Mouse (Mus musculus) heart, postnatal 0 days (tissue): ENCODE results near the gene Mymk. TPM values are rescaled to one million over a fixed set of nuclear protein-coding genes. Genes with fewer than 3 reads are reported as not detected.

Experiments used
- ATAC-seq: fragments of 200-750 bp; cut with Nextera tagmentation; 2 replicates; pipeline ENCODE4 v1.8.0; 2017; ENCODE audit warnings: low read depth, moderate number of reproducible peaks, moderate library complexity; ENCODE audit not compliant: insufficient read depth
- DNase-seq: peaks from one replicate; pipeline ENCODE4 v3.0.0-alpha.2; 2016; ENCODE audit warnings: low spot score
- H3K27ac ChIP-seq: fragments of 300-500 bp; sonication (generic); 2 replicates; pipeline ENCODE4 v1.5.1; 2014; ENCODE audit warnings: low read depth, mild to moderate bottlenecking
- H3K27me3 ChIP-seq: fragments of 300-500 bp; sonication (generic); 2 replicates; pipeline ENCODE4 v1.6.1; 2014; ENCODE audit warnings: low read length, mixed read lengths; ENCODE audit not compliant: control insufficient read depth, insufficient read depth
- H3K36me3 ChIP-seq: fragments of 300-500 bp; sonication (generic); replicated peaks from 2 replicates; pipeline ENCODE4 v1.6.1; 2014; ENCODE audit warnings: low read length, mixed read lengths; ENCODE audit not compliant: control insufficient read depth, insufficient read depth
- H3K4me1 ChIP-seq: fragments of 300-500 bp; sonication (generic); 2 replicates; pipeline ENCODE4 v1.6.1; 2014; ENCODE audit warnings: antibody characterized with exemption; ENCODE audit not compliant: control insufficient read depth, insufficient read depth
- H3K4me2 ChIP-seq: fragments of 300-500 bp; sonication (generic); 2 replicates; pipeline ENCODE4 v1.6.1; 2014; ENCODE audit warnings: low read depth, mild to moderate bottlenecking, low read length, moderate library complexity
- H3K4me3 ChIP-seq: fragments of 300-500 bp; sonication (generic); 2 replicates; pipeline ENCODE4 v1.5.1; 2014; ENCODE audit warnings: low read depth, low read length
- H3K9ac ChIP-seq: fragments of 300-500 bp; sonication (generic); replicated peaks from 2 replicates; pipeline ENCODE4 v1.6.1; 2014; ENCODE audit warnings: low read depth, low read length, mixed read lengths
- H3K9me3 ChIP-seq: fragments of 300-500 bp; sonication (generic); replicated peaks from 2 replicates; pipeline ENCODE4 v1.6.1; 2016; ENCODE audit warnings: low read length; ENCODE audit not compliant: control insufficient read depth
- CTCF ChIP-seq: IDR thresholded peaks from 2 replicates; pipeline ENCODE4 v1.5.1; 2016; ENCODE audit warnings: antibody characterized with exemption, control low read depth, low read depth
- EP300 ChIP-seq: IDR thresholded peaks from 2 replicates; pipeline ENCODE4 v1.6.1; 2016; ENCODE audit warnings: antibody characterized with exemption, low read depth
- WGBS: fragments of 180-500 bp; shearing (Covaris S2); extraction: QIAGEN DNeasy Blood & Tissue Kit; methylation state at CpG from one replicate; pipeline ENCODE4 v1.1.7; 2014; 5-methylcytosine and 5-hydroxymethylcytosine counted together
- polyA plus RNA-seq: library from polyadenylated mRNA; unstranded; fragments of >200 nt; fragmentation: Nextera tagmentation; extraction: Ambion mirVana; gene quantifications from 2 replicates; pipeline ENCODE4 v1.2.1, GENCODE M21; 2015
- total RNA-seq: library from RNA; depleted of rRNA; stranded (reverse); fragments of >200 nt; gene quantifications from 2 replicates; pipeline ENCODE4 v1.2.3, GENCODE M21; 2014; ENCODE audit warnings: low replicate concordance

Gene Mymk
- total and polyA plus RNA-seq, 2 experiments from 2014 or later: 0.08 TPM; not detected in 1

DNA sequence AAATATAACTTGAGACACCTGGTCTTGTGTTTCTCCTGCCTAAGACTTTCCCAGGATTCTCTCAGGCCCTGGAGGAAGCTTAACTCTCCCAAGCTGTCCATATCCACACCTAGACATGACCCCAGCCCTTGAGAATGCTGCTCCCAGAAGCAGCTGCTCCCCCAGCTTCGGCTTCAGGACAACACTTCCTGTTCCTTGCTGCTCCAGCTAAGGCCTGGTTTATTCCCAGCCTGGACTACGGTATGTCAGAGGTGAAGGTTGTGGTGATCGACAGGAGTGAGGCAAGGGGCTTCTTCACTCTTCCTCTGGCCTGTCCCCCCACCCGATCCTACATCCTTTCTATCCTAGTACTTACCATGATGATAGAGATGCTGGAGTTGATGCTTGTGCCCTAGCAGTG, 1.4 kb upstream of the Mymk start:
- Histone ChIP-seq H3K9me3 (no peaks in the 10 kb centered on the region), H3K4me3 (no peak overlapping the region), H3K27me3 (no peaks in the 10 kb centered on the region), H3K9ac (no peak overlapping the region), H3K27ac (no peak overlapping the region), H3K4me2 (no peak overlapping the region), H3K4me1 (peaks cover 32% of the 10 kb centered on the region), H3K36me3 (no peaks in the 10 kb centered on the region)
- no peak for DNase-seq
- WGBS: 74% methylated on average over 4 of the region's 4 CpGs
- no peak for ATAC-seq
- TF ChIP-seq CTCF (no peak), EP300 (no peak)

DNA sequence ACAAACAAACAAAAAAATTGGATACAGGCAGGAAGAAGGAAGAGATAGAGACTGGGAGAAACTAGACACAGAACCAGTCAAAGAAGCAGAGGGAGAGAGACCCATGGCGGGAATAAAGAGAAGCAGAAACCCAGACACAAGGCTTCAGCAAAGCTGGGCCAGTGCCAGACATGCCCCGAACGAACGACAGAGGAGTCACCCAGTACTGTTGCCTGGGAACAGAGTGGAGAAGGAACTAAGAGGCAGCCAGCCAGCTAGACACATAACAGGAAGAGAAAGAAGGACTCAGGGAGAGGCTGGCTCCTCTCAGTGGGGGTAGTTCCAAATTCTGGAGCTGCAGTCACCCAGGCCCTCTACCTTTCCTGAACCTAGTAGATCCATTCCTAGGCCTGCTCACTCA, 842 bp downstream of the Mymk start:
- DNase-seq (peak; percentile 86), ATAC-seq (peak; percentile 67; the same call in 1 of the 2 replicates)
- no peak overlapping the region for H3K27ac ChIP-seq
- no peaks in the 10 kb centered on the region for H3K27me3 ChIP-seq
- no peak overlapping the region for H3K9ac ChIP-seq
- 3% methylated on average over 4 of the region's 4 CpGs for WGBS
- TF ChIP-seq EP300: no peak
- no peak for TF ChIP-seq CTCF
- peaks cover 20% of the 10 kb centered on the region for H3K4me1 ChIP-seq
- H3K36me3 ChIP-seq: no peaks in the 10 kb centered on the region
- no peak overlapping the region for H3K4me2 ChIP-seq
- H3K4me3 ChIP-seq: no peak overlapping the region
- H3K9me3 ChIP-seq: no peaks in the 10 kb centered on the region

DNA sequence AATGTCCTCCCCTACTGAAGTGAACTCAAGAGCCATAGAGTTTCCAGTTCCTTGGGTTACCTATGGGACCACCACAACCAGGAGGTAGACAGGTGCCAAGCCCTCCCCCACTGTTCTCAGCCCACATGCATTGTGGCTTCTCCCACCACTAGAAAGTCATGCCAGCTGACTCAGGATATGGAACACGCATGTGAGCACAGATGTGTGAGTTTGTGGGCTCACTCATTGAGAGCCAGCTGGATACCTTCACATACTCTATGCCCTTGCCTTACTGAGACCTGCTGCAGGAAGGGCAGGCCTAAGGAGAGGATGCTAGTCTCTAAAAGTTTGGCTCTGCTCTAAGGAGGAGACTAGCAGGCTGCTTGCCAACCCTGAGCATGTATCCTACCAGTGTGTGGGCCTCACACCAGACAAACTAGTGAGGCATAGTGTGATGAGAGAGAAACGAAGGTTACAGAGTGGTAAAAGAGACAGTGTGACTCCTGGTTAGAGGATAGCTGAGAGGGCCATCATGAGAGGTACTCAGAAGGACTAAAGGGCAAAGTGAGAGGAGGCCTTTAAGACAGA, 1.6 kb downstream of the Mymk start:
- no peak for ATAC-seq

DNA sequence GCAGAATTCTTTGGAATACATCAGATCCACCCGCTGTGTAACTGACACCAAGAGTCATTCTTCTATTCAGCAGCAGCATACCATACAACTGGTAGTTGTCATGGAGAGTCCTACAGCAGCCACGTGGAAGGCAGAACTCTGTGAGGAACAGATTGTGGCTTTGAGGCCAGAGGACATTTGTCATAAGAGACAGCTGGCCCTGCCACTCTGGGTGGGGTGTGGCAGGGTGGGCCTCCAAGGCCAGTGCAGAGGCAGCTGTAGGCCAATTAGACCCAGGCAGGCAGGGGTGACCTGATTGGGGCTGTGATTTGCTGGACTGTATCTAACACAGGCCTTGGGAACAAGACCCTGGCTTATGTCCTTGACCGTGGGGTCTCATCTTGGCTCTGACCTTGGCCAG, 2.3 kb downstream of the Mymk start:
- Histone ChIP-seq H3K27me3 (no peaks in the 10 kb centered on the region), H3K27ac (no peak overlapping the region), H3K4me1 (peaks cover 17% of the 10 kb centered on the region), H3K4me3 (no peak overlapping the region), H3K9me3 (no peaks in the 10 kb centered on the region), H3K9ac (no peak overlapping the region), H3K36me3 (no peaks in the 10 kb centered on the region), H3K4me2 (no peak overlapping the region)
- 59% methylated on average over 3 of the region's 3 CpGs for WGBS
- TF ChIP-seq EP300: no peak
- no peak for TF ChIP-seq CTCF
- no peak for ATAC-seq
- DNase-seq: no peak

More for the DNA sequence above, 1.6 kb downstream of the Mymk start:
- H3K36me3 ChIP-seq: no peaks in the 10 kb centered on the region
- no peak for DNase-seq
- no peaks in the 10 kb centered on the region for H3K9me3 ChIP-seq
- no peaks in the 10 kb centered on the region for H3K27me3 ChIP-seq
- 82% methylated on average over 2 of the region's 2 CpGs for WGBS
- no peak overlapping the region for H3K27ac ChIP-seq
- H3K4me3 ChIP-seq: no peak overlapping the region
- no peak overlapping the region for H3K4me2 ChIP-seq
- TF ChIP-seq EP300: no peak
- no peak for TF ChIP-seq CTCF
- H3K4me1 ChIP-seq: peaks cover 17% of the 10 kb centered on the region
- H3K9ac ChIP-seq: no peak overlapping the region

GRCm38 (mm10) chr2:27067996-27068395, 4.0 kb downstream of the Mymk start:
- Histone ChIP-seq H3K27me3 (no peaks in the 10 kb centered on the region), H3K36me3 (no peaks in the 10 kb centered on the region), H3K9ac (no peak overlapping the region), H3K4me1 (peaks cover 17% of the 10 kb centered on the region), H3K4me2 (no peak overlapping the region), H3K27ac (no peak overlapping the region), H3K4me3 (no peak overlapping the region), H3K9me3 (no peaks in the 10 kb centered on the region)
- ATAC-seq (no peak), DNase-seq (no peak)
- 53% methylated on average over 2 of the region's 2 CpGs for WGBS
- TF ChIP-seq EP300 (no peak), CTCF (no peak)

- H3K4me3 ChIP-seq: no peak overlapping the region
- no peaks in the 10 kb centered on the region for H3K36me3 ChIP-seq
- DNase-seq (no peak), ATAC-seq (no peak)
- no peak overlapping the region for H3K27ac ChIP-seq
- H3K4me1 ChIP-seq: peaks cover 17% of the 10 kb centered on the region
- no peak overlapping the region for H3K4me2 ChIP-seq
- 85% methylated on average over 2 of the region's 2 CpGs for WGBS
- no peaks in the 10 kb centered on the region for H3K9me3 ChIP-seq
- no peak overlapping the region for H3K9ac ChIP-seq
- TF ChIP-seq EP300 (no peak), CTCF (no peak)
- H3K27me3 ChIP-seq: no peaks in the 10 kb centered on the region
Observed at GRCm38 (mm10) chr2:27067124-27067523, 4.9 kb downstream of the Mymk start.
